Mouse (Mus musculus) CH12.LX (cell line): ENCODE data around the gene Kctd15. TPM values are rescaled to one million over a fixed set of nuclear protein-coding genes. Genes with fewer than 3 reads are reported as not detected.

Experiments used
- DNase-seq: peaks from one replicate; pipeline ENCODE4 v3.0.0-alpha.2; 2013; ENCODE audit errors: extremely low read depth
- H3K27ac ChIP-seq: 2 replicates; pipeline ENCODE4 v1.5.1; 2012; ENCODE audit warnings: low read depth, mild to moderate bottlenecking, control low read depth, moderate library complexity; ENCODE audit not compliant: insufficient read depth
- H3K27me3 ChIP-seq: replicated peaks from 2 replicates; pipeline ENCODE3; 2012; ENCODE audit warnings: inconsistent platforms
- H3K36me3 ChIP-seq, 2 experiments: replicated peaks in 1 of 2; 2 replicates each; pipeline versions ENCODE3 to v1.6.1; 2012; ENCODE audit warnings: inconsistent platforms in 1 of 2, low read length in 1 of 2, mild to moderate bottlenecking in 1 of 2, mixed read lengths in 1 of 2, moderate library complexity in 1 of 2; ENCODE audit not compliant: control insufficient read depth in 1 of 2, insufficient read depth in 1 of 2
- H3K4me1 ChIP-seq, 2 experiments: 2 replicates each; pipeline ENCODE4 v1.6.1; 2012; ENCODE audit warnings: inconsistent platforms in 1 of 2, moderate library complexity in 1 of 2; ENCODE audit not compliant: insufficient read depth in 2 of 2, control insufficient read depth in 1 of 2
- H3K4me2 ChIP-seq: 2 replicates; pipeline ENCODE4 v1.6.1; 2012; ENCODE audit warnings: low read depth, mild to moderate bottlenecking, control low read depth; ENCODE audit not compliant: poor library complexity, insufficient read depth, severe bottlenecking
- H3K4me3 ChIP-seq, 3 experiments: fragments of 150-350 bp in 1 of 3; sonication (generic) in 1 of 3; replicated peaks in 1 of 3; 2 replicates each; pipeline versions ENCODE3 to v1.5.1; 2011 to 2012; ENCODE audit warnings: low read depth in 2 of 3, low read length in 2 of 3, mild to moderate bottlenecking in 2 of 3, moderate library complexity in 2 of 3, control low read depth in 1 of 3, improper control_type of control experiment in 1 of 3, inconsistent platforms in 1 of 3, mixed read lengths in 1 of 3; ENCODE audit not compliant: poor library complexity in 1 of 3
- H3K79me2 ChIP-seq: replicated peaks from 2 replicates; pipeline ENCODE4 v1.6.1; 2012; ENCODE audit warnings: mild to moderate bottlenecking, moderate library complexity; ENCODE audit not compliant: control insufficient read depth, poor library complexity, insufficient read depth, severe bottlenecking; ENCODE audit errors: extremely low read depth
- H3K9ac ChIP-seq: 2 replicates; pipeline ENCODE4 v1.6.1; 2012; ENCODE audit warnings: low read depth, mild to moderate bottlenecking, control low read depth, moderate library complexity; ENCODE audit not compliant: insufficient read depth
- H3K9me3 ChIP-seq: replicated peaks from 2 replicates; pipeline ENCODE3; 2012; ENCODE audit warnings: low read length, inconsistent platforms, mixed read lengths
- BHLHE40 ChIP-seq: IDR thresholded peaks from 2 replicates; pipeline ENCODE4 v1.6.1; 2011; ENCODE audit warnings: mild to moderate bottlenecking, low read depth, low read length, improper control_type of control experiment
- CHD1 ChIP-seq: IDR thresholded peaks from 2 replicates; pipeline ENCODE4 v1.6.1; 2012; ENCODE audit warnings: low read depth, low read length, improper control_type of control experiment, inconsistent platforms
- CTCF ChIP-seq, 2 experiments: IDR thresholded peaks in 1 of 2; conservative IDR thresholded peaks in 1 of 2; 2 replicates each; pipeline ENCODE4 v1.5.1; 2011 to 2012; ENCODE audit warnings: low read depth in 2 of 2, low read length in 2 of 2, improper control_type of control experiment in 1 of 2, inconsistent platforms in 1 of 2, mild to moderate bottlenecking in 1 of 2, moderate library complexity in 1 of 2
- GABPA ChIP-seq: IDR thresholded peaks from 2 replicates; pipeline ENCODE4 v1.6.1; 2012; ENCODE audit warnings: low read depth, low read length, improper control_type of control experiment, inconsistent platforms; ENCODE audit not compliant: insufficient replicate concordance
- MAZ ChIP-seq: IDR thresholded peaks from 2 replicates; pipeline ENCODE4 v1.6.1; 2012; ENCODE audit warnings: low read depth, mild to moderate bottlenecking, inconsistent platforms, low read length, improper control_type of control experiment, moderate library complexity
- NELFE ChIP-seq: IDR thresholded peaks from 2 replicates; pipeline ENCODE4 v1.6.1; 2011; ENCODE audit warnings: low read depth, low read length, improper control_type of control experiment
- UBTF ChIP-seq: IDR thresholded peaks from 2 replicates; pipeline ENCODE4 v1.6.1; 2012; ENCODE audit warnings: low read depth, mild to moderate bottlenecking, inconsistent platforms, low read length, improper control_type of control experiment, moderate library complexity
- ZKSCAN1 ChIP-seq: IDR thresholded peaks from 2 replicates; pipeline ENCODE4 v1.6.1; 2012; ENCODE audit warnings: low read depth, inconsistent platforms, low read length, improper control_type of control experiment, borderline replicate concordance
- ZMIZ1 ChIP-seq: IDR thresholded peaks from 2 replicates; pipeline ENCODE4 v1.6.1; 2012; ENCODE audit warnings: low read depth, mild to moderate bottlenecking, inconsistent platforms, low read length, improper control_type of control experiment
- dilution Hi-C: fragments of 300-500 bp; cut with MboI; formaldehyde crosslinking; loops from 2 replicates; pipeline ENCODE4 v1.14.3; 2020; ENCODE audit warnings: low sequenced_read_pairs; ENCODE audit not compliant: extremely low pct_unique_long_range_greater_than_20kb, extremely low pct_ligation_motif_present
- in situ Hi-C: fragments of 300-500 bp; cut with MboI; formaldehyde crosslinking; loops from 3 replicates; pipeline ENCODE4 v1.14.3; 2019; ENCODE audit warnings: low sequenced_read_pairs, low pct_ligation_motif_present, low pct_unique_long_range_greater_than_20kb, mixed read lengths
- polyA plus RNA-seq: library from polyadenylated mRNA; unstranded; fragments of >175 nt; gene quantifications from 2 replicates; pipeline ENCODE4 v1.2.1, GENCODE M21; 2012; ENCODE audit warnings: low read depth; ENCODE audit not compliant: insufficient read length
- total RNA-seq, 2 experiments: library from RNA; depleted of rRNA; stranded (reverse); fragments of 300-350 nt in 1 of 2; fragments of >200 nt in 1 of 2; gene quantifications; 2 replicates each; pipeline ENCODE4 v1.2.3; 2012 to 2014

Kctd15 gene
- total and polyA plus RNA-seq, 3 experiments, result 21.6 to 39.0 (median 24.0) TPM

GRCm38 (mm10) chr7:34594501-34595306, 61.8 kb downstream of the Kctd15 start:
- Histone ChIP-seq H3K4me3 (no peak overlapping the region), H3K9me3 (no peaks in the 10 kb centered on the region), H3K27ac (no peak overlapping the region), H3K36me3 (no peaks in the 10 kb centered on the region), H3K4me2 (peak overlapping the region; percentile 51), H3K79me2 (no peaks in the 10 kb centered on the region), H3K9ac (0 out of 2 replicates have a peak overlapping the region, but pooled peaks have one; percentile 27), H3K27me3 (no peaks in the 10 kb centered on the region), H3K4me1 (peaks cover 0 to 22% of the 10 kb centered on the region in 2 experiments; a peak in 2 of 4 replicates)
- DNase-seq, result no peak
- no peak for TF ChIP-seq UBTF
- TF ChIP-seq BHLHE40, result peak; percentile 98
- dilution Hi-C loops (no loop called here), in situ Hi-C loops (no loop called here)

GRCm38 (mm10) chr7:34590711-34591110, 65.8 kb downstream of the Kctd15 start:
- no peak for DNase-seq
- dilution Hi-C loops (no loop called here), in situ Hi-C loops (no loop called here)
- Histone ChIP-seq H3K36me3 (no peaks in the 10 kb centered on the region), H3K27ac (no peak overlapping the region), H3K9ac (no peak overlapping the region), H3K27me3 (no peaks in the 10 kb centered on the region), H3K4me3 (no peak overlapping the region), H3K4me1 (peaks cover 0 to 17% of the 10 kb centered on the region in 2 experiments; a peak in 2 of 4 replicates), H3K4me2 (no peak overlapping the region), H3K9me3 (peaks cover 11% of the 10 kb centered on the region), H3K79me2 (no peaks in the 10 kb centered on the region)
- no peak for TF ChIP-seq MAZ
- no peak for TF ChIP-seq UBTF
- no peak for TF ChIP-seq ZKSCAN1
- TF ChIP-seq NELFE, result no peak
- TF ChIP-seq GABPA, result no peak
- no peak for TF ChIP-seq ZMIZ1
- TF ChIP-seq CTCF (conservative IDR thresholded peaks at IDR 0.05 in 1 of 2, IDR thresholded peaks at IDR 0.05 in 1 of 2; ENCODE audit: low read depth in 2 of 2, low read length in 2 of 2), result no peak; a peak in 1 of 4 replicates
- no peak for TF ChIP-seq CHD1

Other genes with a start within 250 kb of the Kctd15 start
- gene Chst8, start 156.0 kb upstream of the Kctd15 start, total RNA-seq (2012; rRNA removed), result 0.13 and 0.21 TPM in 2 replicates
- gene Chst8, start 156.0 kb upstream of the Kctd15 start, total RNA-seq (2014; rRNA removed), result 0.27 and 0.31 TPM in 2 replicates
- 0.16 and 0.26 TPM in 2 replicates for gene Chst8, start 156.0 kb upstream of the Kctd15 start, polyA plus RNA-seq